Mouse (Mus musculus) gonadal fat pad, adult 2 months (tissue): ENCODE measurements around the gene Ccer1. TPM values are rescaled to one million over a fixed set of nuclear protein-coding genes. Genes with fewer than 3 reads are reported as not detected.

ENCODE experiments used
- polyA plus RNA-seq: library from polyadenylated mRNA; depleted of rRNA; stranded (reverse); fragments of >200 nt; gene quantifications from 2 replicates; pipeline ENCODE4 v1.2.3, GENCODE M21; 2012; rRNA removed

Gene Ccer1
- polyA plus RNA-seq, 1 experiment, result 0.14 TPM

Other genes with a start within 250 kb of the Ccer1 start
- 550 and 553 TPM in 2 replicates for gene Dcn, start 213.4 kb upstream of the Ccer1 start, polyA plus RNA-seq
- gene Lum, start 127.9 kb upstream of the Ccer1 start, polyA plus RNA-seq, result 35.7 and 48.6 TPM in 2 replicates
- not detected in 2 replicates for gene Kera, start 86.2 kb upstream of the Ccer1 start, polyA plus RNA-seq
- gene Epyc, start 49.0 kb upstream of the Ccer1 start, polyA plus RNA-seq, result 0.47 and 1.2 TPM in 2 replicates
- not detected in 2 replicates for gene C030005K15Rik, start 33.7 kb downstream of the Ccer1 start, polyA plus RNA-seq